Mouse (Mus musculus) hindbrain, embryonic 15.5 days (tissue): ENCODE results near the gene Ttll5. TPM values are rescaled to one million over a fixed set of nuclear protein-coding genes. Genes with fewer than 3 reads are reported as not detected.

Experiments
- ATAC-seq: fragments of 200-750 bp; cut with Nextera tagmentation; 2 replicates; pipeline ENCODE4 v1.8.0; 2017; ENCODE audit warnings: low read depth, moderate number of reproducible peaks, moderate TSS enrichment; ENCODE audit not compliant: low FRiP score
- H3K27ac ChIP-seq: fragments of 300-500 bp; sonication (generic); replicated peaks from 2 replicates; pipeline ENCODE4 v1.5.1; 2015; ENCODE audit warnings: mild to moderate bottlenecking, inconsistent platforms
- H3K27me3 ChIP-seq: fragments of 300-500 bp; sonication (generic); 2 replicates; pipeline ENCODE4 v1.6.1; 2015; ENCODE audit warnings: control low read depth, inconsistent platforms
- H3K36me3 ChIP-seq: fragments of 300-500 bp; sonication (generic); 2 replicates; pipeline ENCODE4 v1.6.1; 2015; ENCODE audit warnings: control low read depth, inconsistent platforms
- H3K4me1 ChIP-seq: fragments of 300-500 bp; sonication (generic); replicated peaks from 2 replicates; pipeline ENCODE4 v1.6.1; 2015; ENCODE audit warnings: control low read depth, inconsistent platforms
- H3K4me2 ChIP-seq: fragments of 300-500 bp; sonication (generic); 2 replicates; pipeline ENCODE4 v1.6.1; 2015; ENCODE audit warnings: moderate library complexity, mild to moderate bottlenecking, inconsistent platforms
- H3K4me3 ChIP-seq: fragments of 300-500 bp; sonication (generic); 2 replicates; pipeline ENCODE4 v1.5.1; 2015; ENCODE audit warnings: mild to moderate bottlenecking, inconsistent platforms
- H3K9ac ChIP-seq: fragments of 300-500 bp; sonication (generic); 2 replicates; pipeline ENCODE4 v1.6.1; 2015; ENCODE audit warnings: inconsistent platforms
- H3K9me3 ChIP-seq: fragments of 300-500 bp; sonication (generic); 2 replicates; pipeline ENCODE4 v1.6.1; 2016; ENCODE audit warnings: control low read depth, inconsistent platforms
- WGBS: fragments of 180-500 bp; shearing (Covaris S2); methylation state at CpG from one replicate; pipeline ENCODE4 v1.1.7; 2015; 5-methylcytosine and 5-hydroxymethylcytosine counted together
- polyA plus RNA-seq: library from polyadenylated mRNA; unstranded; fragments of >200 nt; fragmentation: Nextera tagmentation; extraction: Ambion mirVana; gene quantifications from 2 replicates; pipeline ENCODE4 v1.2.1, GENCODE M21; 2015

Ttll5 gene
- polyA plus RNA-seq, 1 experiment from 2014 or later: 11.8 TPM

- no peak overlapping the region for H3K9ac ChIP-seq
- WGBS: 98% methylated on average over 2 of the region's 2 CpGs
- H3K4me2 ChIP-seq: no peak overlapping the region
- H3K27ac ChIP-seq: no peak overlapping the region
- no peak overlapping the region for H3K4me3 ChIP-seq
- no peaks in the 10 kb centered on the region for H3K27me3 ChIP-seq
- H3K4me1 ChIP-seq: no peaks in the 10 kb centered on the region
- no peak for ATAC-seq
- H3K9me3 ChIP-seq: no peaks in the 10 kb centered on the region
- H3K36me3 ChIP-seq: no peaks in the 10 kb centered on the region
These were observed 286.2 kb downstream of the Ttll5 start for GRCm38 (mm10) chr12:86110637-86111036.

Other genes starting within 250 kb of the Ttll5 start
- gene Jdp2, start 225.6 kb upstream of the Ttll5 start, polyA plus RNA-seq: 0.54 and 0.64 TPM in 2 replicates
- gene Batf, start 138.0 kb upstream of the Ttll5 start, polyA plus RNA-seq: 1.3 and 1.5 TPM in 2 replicates
- 5.3 and 5.4 TPM in 2 replicates for gene Flvcr2, start 78.1 kb upstream of the Ttll5 start, polyA plus RNA-seq
- gene Erg28, start 109 bp upstream of the Ttll5 start, polyA plus RNA-seq: 98.8 and 110 TPM in 2 replicates